ENCODE assay signal across 8 mouse cellular contexts in genomic region chr3:62340154-62340760, GRCm38 (mm10). TPM values are rescaled to one million over a fixed set of nuclear protein-coding genes. Genes with fewer than 3 reads are reported as not detected.
DNase-seq lines count a peak whose midpoint lies in the region; ATAC-seq lines count a peak whose summit lies in the region.
"Had no signal": no experiment of that assay in that cellular context is flagged by ENCODE, and none has a peak within 500 bp of the region (broad histone marks: within the 10 kb centered on the region; RNA-seq: fewer than 3 reads in every experiment).

No protein-coding gene starts in this region.

- H3K4me1 ChIP-seq in hindbrain, embryonic 10.5 days (replicated peaks), result peaks cover 36% of the 10 kb centered on the region
- peaks cover 14% of the 10 kb centered on the region for H3K4me1 ChIP-seq in lung, embryonic 15.5 days

- no peak for ATAC-seq in lung, embryonic 15.5 days (ENCODE audit: borderline replicate concordance, extremely low read depth, low FRiP score, low TSS enrichment)

- peak overlapping the region; percentile 84 for H3K4me2 ChIP-seq in lung, embryonic 15.5 days

- peak overlapping the region; percentile 87 for H3K27ac ChIP-seq in hindbrain, embryonic 10.5 days
- no peak overlapping the region for H3K27ac ChIP-seq in lung, embryonic 15.5 days

- DNase-seq in right cerebral cortex, postnatal 4 days, result peak; percentile 15
- no peak for DNase-seq in right cerebral cortex, adult 2 months (ENCODE audit: low spot score in 2 of 2)
- DNase-seq in hindbrain, embryonic 10.5 days (ENCODE audit: low spot score), result no peak
- no peak for DNase-seq in urinary bladder, postnatal 25 days (ENCODE audit: low spot score)
- no peak for DNase-seq in cerebellum, adult 18-20 months
- no peak for DNase-seq in layer of hippocampus, postnatal 14 days (ENCODE audit: low spot score in 2 of 2)

- whole genome bisulfite sequencing in hindbrain, embryonic 10.5 days, result 4% methylated on average over 16 of the region's 16 CpGs
- WGBS in lung, embryonic 15.5 days, result 16% methylated on average over 16 of the region's 16 CpGs

- H3K4me3 ChIP-seq in hindbrain, embryonic 10.5 days, result peak overlapping the region; percentile 79
- H3K4me3 ChIP-seq in lung, embryonic 15.5 days, result peak overlapping the region; percentile 75

- H3K27me3 ChIP-seq in hindbrain, embryonic 10.5 days (ENCODE audit: insufficient read depth, poor library complexity, severe bottlenecking), result peaks cover 38% of the 10 kb centered on the region
- no peaks in the 10 kb centered on the region for H3K27me3 ChIP-seq in lung, embryonic 15.5 days

- H3K9me3 ChIP-seq in hindbrain, embryonic 10.5 days, result no peaks in the 10 kb centered on the region
- H3K9me3 ChIP-seq in lung, embryonic 15.5 days, result no peaks in the 10 kb centered on the region

- H3K9ac ChIP-seq in lung, embryonic 15.5 days, result peak overlapping the region; percentile 81

- H3K36me3 ChIP-seq in hindbrain, embryonic 10.5 days, result 0 out of 2 replicates have a peak, but pooled peaks cover 8% of the 10 kb centered on the region
- H3K36me3 ChIP-seq in lung, embryonic 15.5 days, result 0 out of 2 replicates have a peak, but pooled peaks cover 8% of the 10 kb centered on the region

RNA-seq across cellular contexts. Expression of gene Arhgef26, which starts 2.1 kb away (rescaled TPM):
- 8.8 and 10.9 TPM in 2 replicates for polyA plus RNA-seq in hindbrain, embryonic 10.5 days (2016; fragmentation: Nextera tagmentation; extraction: Ambion mirVana)
- polyA plus RNA-seq in lung, embryonic 15.5 days (2015; fragmentation: Nextera tagmentation; extraction: Ambion mirVana), result 20.1 and 21.0 TPM in 2 replicates
- total RNA-seq in layer of hippocampus, postnatal 14 days (2021), result 10 to 100 TPM; 63.2 to 64.1 TPM
- total RNA-seq: hematopoietic stem cell, adult 5-6 weeks had no signal
